Mouse (Mus musculus): ENCODE data around the gene Ppp1r37.

DNA sequence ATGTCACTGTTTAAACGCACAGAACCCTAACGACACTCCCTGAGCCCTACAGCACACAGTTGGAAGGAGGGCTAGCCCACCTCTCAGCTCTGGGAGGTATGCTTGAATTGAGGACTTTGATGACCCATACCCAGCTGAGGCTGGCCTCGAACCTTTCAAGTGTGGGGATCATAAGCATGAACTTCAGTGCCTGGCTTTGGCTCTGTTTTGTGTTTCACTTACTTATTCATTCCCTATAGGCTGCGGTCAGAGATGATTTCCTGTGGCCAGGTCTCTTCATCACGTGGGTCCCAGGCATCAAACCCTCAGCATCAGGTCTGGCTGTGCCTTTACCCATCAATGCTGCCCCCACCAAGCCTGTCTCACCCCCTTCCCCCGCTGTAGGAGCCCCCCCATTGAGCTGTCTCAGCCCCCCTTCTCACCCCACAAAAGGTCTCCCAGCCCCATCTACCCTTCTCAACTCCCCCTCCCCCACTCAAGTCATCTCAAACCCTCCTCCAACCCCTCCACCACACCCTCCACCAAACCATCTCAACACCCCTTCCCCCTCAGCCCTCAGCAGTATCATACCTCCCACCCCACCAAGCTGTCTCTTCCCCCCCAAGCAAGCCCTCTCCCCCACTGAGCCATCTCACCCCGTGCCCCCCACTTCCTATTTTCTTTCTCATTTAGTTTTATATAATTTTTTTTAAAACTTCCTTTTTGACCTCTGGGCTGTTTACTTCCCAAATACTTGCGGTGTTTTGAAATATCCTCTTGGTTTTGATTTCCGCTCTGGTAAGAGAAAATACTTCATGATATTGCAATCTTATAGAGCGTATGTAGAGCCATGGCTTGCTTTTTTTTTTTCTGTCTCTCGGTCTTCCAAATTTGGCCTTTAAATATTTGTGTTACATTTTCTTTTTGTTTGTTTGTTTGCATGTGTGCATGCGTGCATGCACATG is 62.2 kb downstream of the Ppp1r37 start:
- TF ChIP-seq POLR2A (IDR thresholded peaks at IDR 0.05; ENCODE audit: control insufficient read depth, extremely low read depth, insufficient read depth, low read length, poor library complexity) (no peak), CTCF (IDR thresholded peaks at IDR 0.05; ENCODE audit: borderline replicate concordance, control insufficient read depth, extremely low read depth, insufficient read depth, low read length, poor library complexity) (no peak)
